Mouse (Mus musculus) testis, postnatal 14 days (tissue): ENCODE measurements around the gene Thrap3.
"Not testable (repeated sequence)": the region's sequence is repeated elsewhere in the genome, so short reads cannot be mapped to it uniquely, and the experiment has no call there.

Experiments used
- DNase-seq: peaks from one replicate; pipeline ENCODE4 v3.0.0; 2021; ENCODE audit warnings: low spot score

Thrap3 gene

DNA sequence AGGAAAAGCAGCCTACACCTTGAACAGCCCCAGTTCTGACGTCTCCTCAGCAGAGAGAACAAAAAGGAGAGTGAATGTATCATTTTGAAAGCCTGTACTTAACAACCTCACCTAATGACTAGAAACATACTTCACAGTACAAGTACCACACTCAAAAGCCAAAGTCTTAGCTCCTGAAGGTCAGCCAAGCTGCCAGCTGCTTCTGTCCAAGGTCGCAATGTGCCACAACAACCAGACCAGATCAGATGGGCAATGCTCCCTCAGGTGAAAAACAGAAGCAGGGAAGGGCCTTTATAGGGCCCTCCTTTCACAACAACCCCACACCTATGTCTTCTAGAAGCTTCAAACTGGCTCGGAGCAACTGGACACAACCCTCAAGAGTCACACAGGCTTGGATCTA lies 36.5 kb downstream of the Thrap3 start:
- no peak for DNase-seq

DNA sequence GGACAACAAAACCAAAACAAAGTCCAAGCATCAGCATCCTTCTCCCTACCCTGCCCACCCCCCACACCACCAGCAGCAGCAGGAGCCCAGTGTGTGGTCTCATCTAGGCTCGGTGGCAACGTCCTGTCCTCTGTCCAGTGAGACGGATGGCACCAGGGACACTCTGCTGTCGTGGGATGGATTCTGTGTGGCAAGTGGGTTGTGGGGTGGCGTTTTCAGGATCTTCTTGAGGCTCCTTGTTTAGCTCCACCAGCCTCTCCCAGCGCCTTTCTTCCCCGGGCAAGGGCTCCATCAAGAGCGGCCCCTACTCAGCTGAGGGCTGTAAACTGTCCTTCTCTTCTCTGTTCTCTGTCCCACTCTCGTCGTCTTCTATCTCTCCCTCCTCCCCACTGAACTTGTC lies 37.5 kb downstream of the Thrap3 start:
- DNase-seq = not testable (repeated sequence)

DNA sequence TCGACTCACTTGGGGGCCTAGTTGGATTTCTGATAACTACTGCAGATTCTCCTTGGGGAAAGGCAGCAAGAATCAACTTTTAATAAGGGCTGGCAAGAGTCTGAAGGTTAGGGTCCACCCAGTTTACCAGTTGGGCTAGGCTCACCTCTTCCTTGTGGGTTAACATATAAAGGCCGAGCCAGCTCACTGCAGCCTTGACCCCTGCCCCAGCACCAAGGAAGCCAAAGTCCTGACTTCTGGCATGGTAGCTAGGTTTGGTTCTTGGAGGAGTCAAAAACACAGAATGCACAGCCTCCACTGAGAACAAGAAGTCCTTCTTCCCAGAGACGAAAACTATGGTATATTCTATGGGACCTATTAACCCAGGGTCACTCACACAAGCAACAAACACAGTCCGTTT lies 38.9 kb downstream of the Thrap3 start:
- DNase-seq = no peak

DNA sequence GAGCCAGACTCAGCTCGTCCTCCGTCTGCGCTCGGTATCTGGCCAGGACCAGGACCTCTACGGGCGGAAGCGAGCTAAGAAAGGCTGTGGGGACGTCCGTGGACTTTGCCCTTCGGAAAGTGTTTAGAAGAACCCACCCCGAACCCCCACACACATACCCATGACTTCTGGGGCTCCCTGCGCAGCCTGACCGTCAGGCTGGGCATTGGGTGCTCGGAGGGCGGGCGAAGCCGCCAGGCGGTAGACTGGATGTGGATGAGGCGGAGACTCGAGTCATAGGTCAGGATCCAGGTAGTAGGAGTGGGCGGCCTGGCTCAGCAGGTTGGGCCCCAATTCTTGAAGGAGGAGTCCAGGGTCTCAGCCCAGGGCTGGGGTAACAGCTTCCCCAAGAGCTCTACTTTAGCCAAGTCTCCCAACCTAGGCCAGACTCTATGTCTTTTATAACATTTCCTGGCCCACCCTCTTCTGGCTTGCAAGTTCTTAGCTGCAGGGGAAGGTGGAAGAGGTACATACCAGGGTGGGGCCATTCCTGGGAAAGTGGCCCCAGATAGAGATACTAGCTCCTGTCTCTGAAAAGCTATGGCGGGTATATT lies 39.4 kb downstream of the Thrap3 start, which contains the start of gene Sh3d21:
Gene Sh3d21 (minus strand): TSS at position 425 of the 593 bp plus-strand sequence.
- DNase-seq = peak; percentile 40

DNA sequence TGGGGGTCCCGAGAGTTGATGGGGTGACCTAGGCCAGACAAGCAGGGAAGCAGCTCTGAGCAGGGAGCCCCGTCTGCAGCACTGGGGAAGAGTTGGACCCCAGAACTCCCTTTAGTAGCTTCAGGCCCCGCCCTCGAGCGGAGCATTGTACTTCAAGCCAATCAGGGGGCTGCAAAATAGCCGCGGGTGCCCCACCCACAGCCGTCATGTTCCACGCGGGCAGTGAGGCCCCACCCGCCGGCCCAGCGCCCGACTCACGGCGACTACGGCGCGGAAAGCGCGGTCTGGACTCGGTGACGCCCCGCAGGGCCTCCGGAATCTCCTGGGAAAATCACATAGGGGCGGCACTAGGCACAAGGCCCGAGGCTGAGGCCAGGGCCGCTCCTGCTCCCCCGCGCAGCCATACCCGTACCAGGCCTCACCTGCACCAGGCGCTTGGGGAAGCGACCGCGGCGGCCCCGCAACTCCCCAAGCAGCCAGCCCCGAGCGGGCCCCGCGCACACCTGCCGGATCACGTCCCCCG lies 40.0 kb downstream of the Thrap3 start:
- DNase-seq = peak; percentile 90

GRCm38 (mm10) chr4:126161986-126162385 lies 40.6 kb downstream of the Thrap3 start:
- DNase-seq = no peak

DNA sequence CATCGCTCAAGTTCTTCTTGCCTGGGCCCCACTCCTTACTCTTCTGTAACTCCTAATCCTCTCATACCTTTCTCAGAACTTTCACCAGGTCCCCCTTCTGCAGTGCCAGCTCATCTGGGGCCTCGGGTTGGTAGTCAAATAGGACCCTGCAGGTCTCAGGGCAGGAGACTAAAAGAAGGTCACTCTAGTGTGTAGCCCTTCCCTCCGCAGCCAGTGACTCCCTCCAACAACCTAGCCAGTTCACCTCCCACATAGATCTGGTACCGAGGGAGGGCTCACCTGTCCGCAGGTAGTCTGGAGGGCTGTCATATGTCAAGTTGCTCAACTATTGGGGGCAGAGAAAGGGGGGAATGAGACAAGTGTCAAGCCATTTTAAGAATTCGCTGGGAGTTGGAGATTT lies 41.1 kb downstream of the Thrap3 start:
- no peak for DNase-seq

GRCm38 (mm10) chr4:126160981-126161380 lies 41.6 kb downstream of the Thrap3 start:
- no peak for DNase-seq

- DNase-seq = no peak
Measured at GRCm38 (mm10) chr4:126159455-126159854, 43.1 kb downstream of the Thrap3 start.

DNA sequence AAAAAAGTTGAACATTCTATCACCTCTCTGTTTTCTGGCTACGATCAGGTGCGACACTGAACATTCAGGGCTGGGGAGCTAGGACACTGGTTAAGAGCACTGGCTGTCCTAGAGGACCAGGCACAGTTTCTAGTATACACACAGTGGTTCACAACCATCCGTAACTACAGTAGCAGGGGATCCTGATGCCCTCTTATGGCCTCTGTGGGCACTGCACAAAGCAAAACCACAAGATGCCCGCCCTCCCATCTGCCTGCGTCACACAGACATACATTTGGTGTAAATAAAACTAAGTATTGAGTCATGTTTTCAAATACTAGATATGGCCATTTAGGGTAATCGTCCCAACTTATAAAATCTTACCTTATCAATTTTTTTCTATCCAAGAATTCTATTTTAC lies 45.0 kb downstream of the Thrap3 start:
- no peak for DNase-seq

DNA sequence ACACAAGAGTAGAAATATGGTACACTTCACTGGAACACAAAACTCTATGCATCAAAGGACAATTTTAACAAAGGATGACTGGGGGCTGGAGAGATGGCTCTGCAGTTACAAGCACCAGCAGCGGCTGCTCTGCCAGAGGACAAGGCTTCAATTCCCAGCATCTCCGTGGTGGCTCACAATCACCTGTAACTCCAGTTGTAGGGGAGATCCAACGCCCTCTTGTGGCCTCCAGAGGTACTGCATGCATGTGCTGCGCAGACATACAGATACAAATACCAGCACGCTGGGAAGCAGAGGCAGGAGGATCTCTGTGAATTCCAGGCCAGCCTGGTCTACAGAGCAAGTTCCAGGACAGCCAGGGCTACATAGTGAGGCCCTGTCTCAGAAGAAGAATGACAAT lies 45.9 kb downstream of the Thrap3 start:
- peak; percentile 69 for DNase-seq

- no peak for DNase-seq
Measured at GRCm38 (mm10) chr4:126155869-126156268, 46.7 kb downstream of the Thrap3 start.

- no peak for DNase-seq
Measured at GRCm38 (mm10) chr4:126155183-126155582, 47.4 kb downstream of the Thrap3 start.

DNA sequence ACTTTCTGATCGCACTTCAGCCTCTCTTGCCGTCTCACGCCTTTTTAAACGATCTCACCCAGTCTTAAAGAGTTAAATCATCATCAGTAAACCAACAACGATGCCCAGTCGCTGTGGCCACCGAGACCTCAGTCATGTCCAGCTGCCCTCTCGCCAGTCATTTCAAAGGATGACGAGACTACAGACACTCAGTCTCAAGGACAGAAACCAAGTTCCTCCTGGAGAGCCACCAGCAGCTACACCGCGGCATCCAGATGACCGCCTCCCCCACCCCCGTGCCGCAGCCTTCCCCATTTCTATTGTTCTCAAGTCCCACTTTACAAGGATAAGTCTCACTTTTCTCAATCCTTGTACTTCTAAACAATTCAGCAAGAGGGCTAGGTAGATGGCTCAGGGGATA lies 49.7 kb downstream of the Thrap3 start:
- DNase-seq = no peak

GRCm38 (mm10) chr4:126151701-126152440 lies 50.7 kb downstream of the Thrap3 start:
- DNase-seq = no peak

DNA sequence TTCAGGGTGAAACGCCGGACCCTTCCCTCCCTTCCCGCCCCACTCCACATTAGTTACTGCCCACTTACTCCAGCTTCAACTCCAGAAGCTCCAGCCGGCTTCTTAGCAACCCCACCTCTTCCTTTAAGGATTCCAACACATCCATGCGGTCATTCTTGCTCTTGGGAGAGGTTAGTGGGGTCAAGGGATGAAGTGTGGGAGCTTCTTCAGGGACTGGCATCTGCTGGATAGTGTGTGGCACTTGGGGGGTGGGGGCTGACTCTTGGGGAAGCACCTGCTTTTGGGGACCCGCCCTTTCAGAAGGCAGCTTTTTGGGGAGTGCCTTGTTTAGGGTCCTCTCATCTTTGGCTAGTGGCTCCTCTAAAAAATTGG lies 51.6 kb downstream of the Thrap3 start:
- DNase-seq = no peak

GRCm38 (mm10) chr4:126150297-126150948 lies 52.1 kb downstream of the Thrap3 start:
- DNase-seq = peak; percentile 85

GRCm38 (mm10) chr4:126149798-126150197 lies 52.8 kb downstream of the Thrap3 start:
- no peak for DNase-seq

GRCm38 (mm10) chr4:126149041-126149676 lies 53.4 kb downstream of the Thrap3 start:
- no peak for DNase-seq

DNA sequence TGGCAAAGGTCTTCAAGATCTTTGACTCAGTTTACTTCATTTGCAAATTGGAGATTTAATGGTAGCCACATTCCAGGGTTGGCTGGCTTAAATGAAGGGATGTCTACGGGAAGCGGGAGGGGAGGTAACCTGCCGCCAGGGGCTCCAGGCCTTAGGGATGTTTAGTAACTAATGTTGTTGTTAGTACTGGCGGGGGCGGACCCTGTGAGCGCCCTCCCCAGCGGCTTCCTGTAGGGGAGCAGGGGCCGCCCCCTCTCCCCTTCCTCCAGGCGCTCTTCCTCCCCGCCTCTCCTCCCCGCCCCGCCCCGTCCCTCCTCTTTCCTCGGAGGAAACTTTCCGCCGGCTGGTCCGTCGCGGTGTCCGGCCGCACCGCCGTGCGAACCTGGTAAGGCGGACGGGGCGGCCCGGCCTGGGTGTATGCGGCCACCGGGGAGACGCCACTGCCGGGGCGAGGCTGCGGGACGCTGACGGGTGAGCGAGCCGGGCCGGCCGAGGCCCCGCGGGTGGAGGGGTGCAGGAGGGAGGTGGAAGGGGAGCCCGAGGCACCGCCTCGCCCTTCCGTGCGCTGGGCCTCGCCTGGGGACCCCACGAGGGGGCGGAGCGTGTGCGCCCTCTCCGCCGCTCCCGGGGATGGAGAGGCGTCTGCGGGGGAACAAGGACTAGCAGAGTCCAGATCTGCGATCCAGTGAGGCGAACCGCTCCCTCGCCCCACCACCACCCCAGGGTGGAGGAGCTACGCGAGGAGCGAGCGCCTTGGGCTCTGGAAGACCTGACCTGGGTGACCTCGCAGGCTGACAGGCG lies 54.2 kb downstream of the Thrap3 start:
- peak; percentile 79 for DNase-seq

GRCm38 (mm10) chr4:126147533-126148160 lies 54.9 kb downstream of the Thrap3 start, which contains the start of gene Eva1b:
TSS of gene Eva1b (plus strand) at chr4:126147744.
- peak; percentile 82 for DNase-seq
